ENCODE assay signal across 20 mouse cellular contexts in the genomic region with DNA sequence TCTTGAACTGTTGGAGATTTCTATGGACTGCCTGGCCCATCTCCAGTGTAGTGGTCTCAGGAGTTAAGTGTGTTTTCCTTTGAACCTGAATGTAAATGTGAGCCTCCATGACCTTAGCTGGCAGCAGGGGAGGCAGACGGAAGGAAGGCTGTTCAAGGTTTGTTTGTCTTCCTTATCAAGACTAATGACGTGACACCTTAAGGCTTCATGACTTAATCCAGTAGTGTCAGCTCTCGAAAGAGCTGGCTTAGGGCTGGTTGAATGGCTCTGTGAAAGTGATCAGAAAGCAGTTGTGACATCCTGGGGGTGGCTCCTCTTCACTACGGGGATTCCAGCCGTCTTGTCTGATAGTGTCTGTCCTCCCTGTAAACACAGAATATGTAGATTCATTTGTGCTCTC.
DNase-seq lines count a peak whose midpoint lies in the region; ATAC-seq and TF ChIP-seq lines count a peak whose summit lies in the region.
"Had no signal": no experiment of that assay in that cellular context is flagged by ENCODE, and none has a peak within 500 bp of the region (broad histone marks: within the 10 kb centered on the region; RNA-seq: fewer than 3 reads in every experiment).

No protein-coding gene starts in this region.

- no peak overlapping the region for H3K4me3 ChIP-seq in hindbrain, embryonic 13.5 days
- H3K4me3 ChIP-seq in hindbrain, embryonic 14.5 days (replicated peaks; ENCODE audit: low read length), result no peak overlapping the region
- no peak overlapping the region for H3K4me3 ChIP-seq in lung, embryonic 15.5 days
- no peak overlapping the region for H3K4me3 ChIP-seq in lung, postnatal 0 days (ENCODE audit: low read depth, low read length)
- H3K4me3 ChIP-seq in stomach, postnatal 0 days (ENCODE audit: low read depth, low read length), result no peak overlapping the region
- H3K4me3 ChIP-seq in intestine, postnatal 0 days (ENCODE audit: low read depth, low read length), result no peak overlapping the region
- H3K4me3 ChIP-seq: embryonic facial prominence, embryonic 10.5 days; embryonic facial prominence, embryonic 12.5 days; forebrain, embryonic 13.5 days; forebrain, embryonic 15.5 days had no signal

- 66% methylated on average over 5 of the region's 5 CpGs for WGBS in hindbrain, embryonic 13.5 days
- WGBS in hindbrain, embryonic 14.5 days, result 63% methylated on average over 5 of the region's 5 CpGs
- 12% methylated on average over 5 of the region's 5 CpGs for WGBS in lung, embryonic 15.5 days
- WGBS in lung, postnatal 0 days, result 13% methylated on average over 5 of the region's 5 CpGs
- WGBS in stomach, postnatal 0 days, result 42% methylated on average over 5 of the region's 5 CpGs
- WGBS in intestine, postnatal 0 days, result 37% methylated on average over 5 of the region's 5 CpGs

- TF ChIP-seq CTCF in lung, postnatal 0 days (IDR thresholded peaks at IDR 0.05), result no peak
- no peak for TF ChIP-seq CTCF in stomach, postnatal 0 days (IDR thresholded peaks at IDR 0.05; ENCODE audit: low read depth)
- no peak for TF ChIP-seq CTCF in intestine, postnatal 0 days (IDR thresholded peaks at IDR 0.05; ENCODE audit: low read depth)

- H3K9ac ChIP-seq in hindbrain, embryonic 13.5 days, result no peak overlapping the region
- no peak overlapping the region for H3K9ac ChIP-seq in hindbrain, embryonic 14.5 days
- no peak overlapping the region for H3K9ac ChIP-seq in lung, embryonic 15.5 days
- H3K9ac ChIP-seq in lung, postnatal 0 days (replicated peaks; ENCODE audit: low read depth), result no peak overlapping the region
- H3K9ac ChIP-seq in stomach, postnatal 0 days (ENCODE audit: low read length), result no peak overlapping the region
- no peak overlapping the region for H3K9ac ChIP-seq in intestine, postnatal 0 days (ENCODE audit: low read depth, low read length)
- H3K9ac ChIP-seq: embryonic facial prominence, embryonic 12.5 days; forebrain, embryonic 13.5 days; forebrain, embryonic 15.5 days had no signal

- H3K27ac ChIP-seq in hindbrain, embryonic 13.5 days, result peak overlapping the region; percentile 35; the same call in 1 of the 2 replicates
- H3K27ac ChIP-seq in hindbrain, embryonic 14.5 days, result no peak overlapping the region
- H3K27ac ChIP-seq in lung, embryonic 15.5 days, result peak overlapping the region; percentile 79
- peak overlapping the region; percentile 61 for H3K27ac ChIP-seq in lung, postnatal 0 days (ENCODE audit: low read length)
- H3K27ac ChIP-seq in stomach, postnatal 0 days (replicated peaks), result 0 out of 2 replicates have a peak overlapping the region, but pooled peaks have one; percentile 13
- no peak overlapping the region for H3K27ac ChIP-seq in intestine, postnatal 0 days (ENCODE audit: low read depth, low read length)
- H3K27ac ChIP-seq: embryonic facial prominence, embryonic 10.5 days; embryonic facial prominence, embryonic 12.5 days; forebrain, embryonic 13.5 days; forebrain, embryonic 15.5 days had no signal

- H3K36me3 ChIP-seq in hindbrain, embryonic 13.5 days, result no peaks in the 10 kb centered on the region
- H3K36me3 ChIP-seq in hindbrain, embryonic 14.5 days (replicated peaks; ENCODE audit: control insufficient read depth, insufficient read depth), result no peaks in the 10 kb centered on the region
- H3K36me3 ChIP-seq in lung, embryonic 15.5 days, result no peaks in the 10 kb centered on the region
- no peaks in the 10 kb centered on the region for H3K36me3 ChIP-seq in lung, postnatal 0 days (ENCODE audit: insufficient read depth, low read length)
- H3K36me3 ChIP-seq in stomach, postnatal 0 days (ENCODE audit: control insufficient read depth, insufficient read depth, low read length), result no peaks in the 10 kb centered on the region
- H3K36me3 ChIP-seq in intestine, postnatal 0 days (ENCODE audit: control insufficient read depth, insufficient read depth), result no peaks in the 10 kb centered on the region
- H3K36me3 ChIP-seq: embryonic facial prominence, embryonic 12.5 days; forebrain, embryonic 15.5 days had no signal

- DNase-seq in hindbrain, embryonic 14.5 days (ENCODE audit: low spot score), result no peak
- no peak for DNase-seq in lung, postnatal 36 days
- peak; percentile 66 for DNase-seq in lung, postnatal 0 days (ENCODE audit: low spot score)
- no peak for DNase-seq in lung, postnatal 25 days (ENCODE audit: low spot score)
- DNase-seq in stomach, postnatal 0 days (ENCODE audit: low spot score), result peak; percentile 41
- DNase-seq: adrenal gland, adult 2 months; adrenal gland, postnatal 14 days; adrenal gland, postnatal 36 days; cerebellum, adult 11-12 months; cerebellum, adult 2 months; cerebellum, adult 9-10 months; cerebellum, postnatal 10 days; cerebellum, postnatal 25 days had no signal

- no peaks in the 10 kb centered on the region for H3K9me3 ChIP-seq in hindbrain, embryonic 13.5 days
- H3K9me3 ChIP-seq in hindbrain, embryonic 14.5 days (ENCODE audit: control insufficient read depth, low read length), result no peaks in the 10 kb centered on the region
- H3K9me3 ChIP-seq in lung, embryonic 15.5 days, result no peaks in the 10 kb centered on the region
- H3K9me3 ChIP-seq in lung, postnatal 0 days (ENCODE audit: low read length), result no peaks in the 10 kb centered on the region
- H3K9me3 ChIP-seq in stomach, postnatal 0 days (ENCODE audit: control insufficient read depth, low read length), result no peaks in the 10 kb centered on the region
- H3K9me3 ChIP-seq in intestine, postnatal 0 days (ENCODE audit: control insufficient read depth), result no peaks in the 10 kb centered on the region
- H3K9me3 ChIP-seq: embryonic facial prominence, embryonic 10.5 days; embryonic facial prominence, embryonic 12.5 days; forebrain, embryonic 13.5 days; forebrain, embryonic 15.5 days had no signal

- TF ChIP-seq EP300 in lung, postnatal 0 days (IDR thresholded peaks at IDR 0.05), result no peak
- no peak for TF ChIP-seq EP300 in stomach, postnatal 0 days (optimal IDR thresholded peaks at IDR 0.05)

- H3K4me1 ChIP-seq in hindbrain, embryonic 13.5 days (replicated peaks), result peaks cover 27% of the 10 kb centered on the region
- H3K4me1 ChIP-seq in hindbrain, embryonic 14.5 days (replicated peaks; ENCODE audit: control insufficient read depth, insufficient read depth, low read length), result peaks cover 12% of the 10 kb centered on the region; the same call in 1 of the 2 replicates
- H3K4me1 ChIP-seq in lung, embryonic 15.5 days, result peaks cover 62% of the 10 kb centered on the region
- H3K4me1 ChIP-seq in lung, postnatal 0 days (ENCODE audit: insufficient read depth, low read depth, low read length), result peaks cover 17% of the 10 kb centered on the region
- peaks cover 3% of the 10 kb centered on the region for H3K4me1 ChIP-seq in stomach, postnatal 0 days (replicated peaks; ENCODE audit: control insufficient read depth, insufficient read depth)
- H3K4me1 ChIP-seq in intestine, postnatal 0 days (replicated peaks; ENCODE audit: control insufficient read depth, insufficient read depth, low read length), result peaks cover 5% of the 10 kb centered on the region; the same call in 1 of the 2 replicates

- H3K27me3 ChIP-seq in hindbrain, embryonic 13.5 days, result no peaks in the 10 kb centered on the region
- no peaks in the 10 kb centered on the region for H3K27me3 ChIP-seq in hindbrain, embryonic 14.5 days (ENCODE audit: control insufficient read depth, insufficient read depth, low read length)
- H3K27me3 ChIP-seq in lung, embryonic 15.5 days, result no peaks in the 10 kb centered on the region
- no peaks in the 10 kb centered on the region for H3K27me3 ChIP-seq in lung, postnatal 0 days (replicated peaks; ENCODE audit: insufficient read depth, low read length)
- H3K27me3 ChIP-seq in stomach, postnatal 0 days (ENCODE audit: control insufficient read depth, insufficient read depth, low read length), result no peaks in the 10 kb centered on the region
- H3K27me3 ChIP-seq in intestine, postnatal 0 days (replicated peaks; ENCODE audit: control insufficient read depth, insufficient read depth, low read length), result no peaks in the 10 kb centered on the region
- H3K27me3 ChIP-seq: embryonic facial prominence, embryonic 12.5 days; forebrain, embryonic 13.5 days; forebrain, embryonic 15.5 days had no signal

- H3K4me2 ChIP-seq in hindbrain, embryonic 13.5 days, result no peak overlapping the region
- no peak overlapping the region for H3K4me2 ChIP-seq in hindbrain, embryonic 14.5 days (replicated peaks)
- peak overlapping the region; percentile 3; the same call in 1 of the 2 replicates for H3K4me2 ChIP-seq in lung, embryonic 15.5 days
- no peak overlapping the region for H3K4me2 ChIP-seq in lung, postnatal 0 days (replicated peaks; ENCODE audit: low read depth, low read length)
- H3K4me2 ChIP-seq in stomach, postnatal 0 days (replicated peaks; ENCODE audit: low read depth), result no peak overlapping the region
- H3K4me2 ChIP-seq in intestine, postnatal 0 days (replicated peaks; ENCODE audit: low read depth), result no peak overlapping the region
- H3K4me2 ChIP-seq: embryonic facial prominence, embryonic 12.5 days; forebrain, embryonic 13.5 days; forebrain, embryonic 15.5 days had no signal

- ATAC-seq in hindbrain, embryonic 13.5 days (ENCODE audit: low FRiP score), result no peak
- no peak for ATAC-seq in hindbrain, embryonic 14.5 days (ENCODE audit: low FRiP score)
- no peak for ATAC-seq in lung, embryonic 15.5 days (ENCODE audit: borderline replicate concordance, extremely low read depth, low FRiP score, low TSS enrichment)
- ATAC-seq in lung, postnatal 0 days, result no peak
- ATAC-seq in stomach, postnatal 0 days (ENCODE audit: low FRiP score, low TSS enrichment), result peak; percentile 69
- no peak for ATAC-seq in intestine, postnatal 0 days
- ATAC-seq: forebrain, embryonic 13.5 days; forebrain, embryonic 15.5 days had no signal

Comparison
In these comparisons a context has a peak if more than half of its experiments do, and no peak if none do; other contexts are left out.
1. H3K27ac ChIP-seq: peak in hindbrain, embryonic 13.5 days (single experiment), lung, embryonic 15.5 days (single experiment), lung, postnatal 0 days (single experiment) and stomach, postnatal 0 days (single experiment); none in hindbrain, embryonic 14.5 days (single experiment) and intestine, postnatal 0 days (single experiment).
2. DNase-seq: peak in lung, postnatal 0 days (single experiment) and stomach, postnatal 0 days (single experiment); none in hindbrain, embryonic 14.5 days (single experiment), lung, postnatal 36 days (single experiment) and lung, postnatal 25 days (single experiment).